Mouse (Mus musculus) kidney, postnatal 14 days (tissue): ENCODE data around the gene Chrdl2.

ENCODE experiments used
- DNase-seq: peaks from one replicate; pipeline ENCODE4 v3.0.0; 2022; ENCODE audit warnings: mixed read lengths

Gene Chrdl2

DNA sequence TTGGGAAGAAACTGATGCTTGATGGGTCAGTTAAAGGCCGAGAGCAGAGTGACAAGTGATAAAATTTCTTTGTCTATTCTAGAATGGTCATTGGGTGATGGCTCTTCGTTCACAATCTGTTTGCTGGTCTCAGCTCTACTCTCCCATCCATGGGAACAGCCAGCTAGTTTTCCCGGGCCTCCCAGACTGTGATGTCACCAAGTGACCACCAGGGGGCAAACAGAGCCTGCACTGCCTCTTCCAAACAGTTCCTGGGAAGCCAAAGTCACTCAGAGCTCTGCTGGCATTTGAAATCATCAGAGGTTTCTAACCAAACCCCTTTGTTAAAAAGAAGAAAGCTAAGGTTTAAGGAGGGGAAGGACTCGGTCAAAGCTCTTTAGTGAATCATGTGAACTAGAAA lies 17.2 kb upstream of the Chrdl2 start:
- peak; percentile 77 for DNase-seq

DNA sequence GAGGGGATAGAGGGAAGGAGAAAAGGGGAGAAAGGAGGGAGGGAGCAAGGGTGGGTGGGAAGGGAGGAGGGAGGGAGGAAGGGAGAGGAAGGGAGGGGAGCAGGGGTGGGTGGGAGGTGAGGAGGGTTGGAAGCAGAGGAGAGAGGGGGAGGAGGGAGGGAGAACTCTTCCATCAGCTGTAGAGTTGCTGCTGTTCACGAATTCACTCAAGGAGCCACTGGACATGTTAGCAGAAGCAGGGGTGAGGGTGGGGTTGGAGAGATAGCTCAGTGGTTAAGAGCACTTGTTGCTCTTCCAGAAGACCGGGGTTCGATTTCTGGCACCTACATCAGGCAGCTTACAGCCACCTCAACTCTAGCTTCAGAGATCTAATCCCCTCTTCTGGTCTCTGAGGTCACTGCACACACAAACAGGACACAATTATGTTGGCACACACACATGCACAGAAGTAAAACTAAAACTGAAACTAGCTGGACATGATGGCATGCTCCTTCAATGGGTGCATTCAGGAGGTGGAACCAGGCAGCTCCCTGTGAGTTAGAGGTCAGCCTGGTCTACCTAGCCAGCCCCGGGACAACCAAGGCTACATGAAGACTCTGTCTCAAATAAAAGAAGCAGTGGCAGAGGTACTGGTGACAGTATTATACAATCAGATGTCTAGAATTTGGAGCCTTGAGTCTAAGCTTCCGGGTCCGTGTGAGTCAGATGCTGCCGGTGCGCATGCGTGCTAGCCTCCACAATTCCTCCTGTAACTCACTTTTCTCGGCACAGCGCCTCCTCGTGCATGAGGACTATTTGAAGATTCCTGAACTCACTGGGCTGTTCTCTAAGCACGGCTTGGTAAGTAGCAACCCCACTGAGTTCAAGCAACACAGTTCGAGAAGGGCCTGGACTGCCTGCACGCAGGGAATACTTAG lies 15.9 kb upstream of the Chrdl2 start:
- DNase-seq = no peak

DNA sequence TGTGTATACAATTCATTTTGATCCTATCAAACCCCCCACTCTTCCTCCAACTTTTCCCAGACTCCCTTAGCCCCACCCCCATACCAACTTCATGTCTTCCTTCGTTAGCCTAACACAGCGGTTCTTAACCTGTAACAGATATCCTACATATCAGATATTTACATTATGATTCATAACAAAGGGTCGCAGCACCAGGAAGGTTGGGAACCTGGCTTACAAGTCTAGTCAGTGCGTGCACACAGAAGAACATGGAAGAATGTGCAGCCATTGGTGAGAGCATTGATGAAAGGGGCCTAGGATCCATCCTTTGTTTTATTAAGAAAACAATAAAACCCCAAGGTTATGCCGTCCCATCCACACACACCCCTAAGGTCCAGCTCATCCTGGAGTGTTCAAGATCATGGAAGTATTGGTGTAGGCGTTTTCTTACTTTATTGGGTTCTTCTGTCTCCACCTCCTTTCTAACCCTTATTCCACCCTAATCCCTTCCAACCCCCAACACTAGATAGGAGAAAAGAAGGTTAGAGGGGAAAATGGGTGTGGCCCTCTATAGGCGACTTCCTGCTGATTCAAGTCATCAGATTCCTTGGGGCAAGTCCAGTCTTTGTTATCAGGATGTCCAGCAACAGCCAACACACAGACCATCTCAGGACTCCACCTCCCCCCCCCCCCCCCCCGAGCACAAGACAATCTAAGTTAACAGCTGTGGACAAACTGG lies 14.8 kb upstream of the Chrdl2 start:
- no peak for DNase-seq

DNA sequence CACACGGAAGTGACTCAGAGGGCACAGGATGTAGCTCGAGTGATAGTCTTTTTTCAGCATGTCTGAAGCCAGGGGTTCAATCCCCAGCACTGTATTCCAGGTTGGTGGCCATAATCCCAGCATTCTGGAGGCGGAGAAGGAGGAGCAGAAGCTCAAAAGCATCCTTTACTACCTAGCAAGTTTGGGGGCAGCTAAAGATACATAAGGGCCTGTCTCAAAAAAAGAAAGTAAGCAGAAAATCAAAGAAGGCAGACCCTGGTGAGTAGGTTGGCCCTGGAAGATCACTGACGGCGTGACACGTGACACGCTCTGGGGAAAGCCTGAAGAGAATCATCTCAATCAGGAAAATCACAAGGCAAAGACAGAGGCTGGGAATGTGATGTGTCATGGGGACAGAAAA lies 12.8 kb upstream of the Chrdl2 start:
- no peak for DNase-seq

DNA sequence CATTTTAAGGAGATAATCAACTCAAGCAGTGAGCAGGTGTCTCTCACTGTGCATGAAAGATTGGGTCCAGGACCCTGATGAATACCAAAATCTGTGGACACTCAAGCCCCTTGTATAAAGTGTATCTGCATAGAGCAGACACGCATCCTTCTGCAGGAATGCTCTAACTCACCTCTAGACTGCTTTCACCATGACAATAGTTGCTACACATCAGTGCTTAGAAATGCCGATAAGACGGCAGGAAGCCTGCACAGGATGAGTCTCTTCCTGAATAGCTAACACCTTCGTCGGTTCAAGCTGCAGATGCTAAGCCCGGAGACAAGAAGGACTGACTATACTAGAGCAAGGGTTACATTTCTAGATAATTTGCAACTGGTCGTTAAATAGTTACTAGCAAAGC lies 10.8 kb upstream of the Chrdl2 start:
- DNase-seq = no peak

DNA sequence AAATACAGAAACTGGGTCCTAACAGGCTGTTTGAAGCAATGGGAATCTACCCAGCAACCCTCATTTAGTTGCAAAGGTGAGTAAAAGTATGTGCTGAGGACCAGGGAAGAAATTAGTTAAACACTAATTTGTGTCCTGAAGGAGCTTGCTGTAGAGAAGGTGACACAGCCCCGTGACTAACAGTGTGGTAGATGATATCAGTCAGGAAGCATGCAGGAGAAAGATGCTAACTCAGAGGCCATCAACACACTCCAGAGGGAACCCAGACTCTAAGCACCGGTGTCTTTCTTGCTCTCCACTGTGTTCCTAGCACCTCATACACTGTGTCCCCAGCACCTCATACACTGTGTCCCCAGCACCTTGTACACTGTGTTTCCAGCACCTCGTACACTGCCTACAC lies 7.3 kb upstream of the Chrdl2 start:
- no peak for DNase-seq

DNA sequence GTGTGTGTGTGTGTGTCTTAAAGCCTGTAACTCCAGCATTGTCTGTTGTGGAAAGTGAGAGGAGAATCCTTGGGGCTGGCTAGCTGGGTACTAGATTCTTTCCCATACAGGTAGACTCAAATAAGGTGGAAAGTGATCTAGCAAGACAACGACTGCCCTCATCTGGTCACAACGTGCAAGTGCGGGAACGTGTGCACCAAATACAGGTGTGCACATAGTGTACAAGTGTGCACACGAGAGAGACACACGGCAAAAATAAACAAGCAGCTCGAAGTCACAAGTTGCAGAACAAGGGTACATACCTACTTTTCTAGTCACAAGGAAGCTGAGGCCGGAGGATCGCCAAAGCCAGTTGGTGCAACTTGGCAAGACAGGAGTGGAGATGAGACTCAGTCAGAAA lies 2.2 kb upstream of the Chrdl2 start:
- no peak for DNase-seq

DNA sequence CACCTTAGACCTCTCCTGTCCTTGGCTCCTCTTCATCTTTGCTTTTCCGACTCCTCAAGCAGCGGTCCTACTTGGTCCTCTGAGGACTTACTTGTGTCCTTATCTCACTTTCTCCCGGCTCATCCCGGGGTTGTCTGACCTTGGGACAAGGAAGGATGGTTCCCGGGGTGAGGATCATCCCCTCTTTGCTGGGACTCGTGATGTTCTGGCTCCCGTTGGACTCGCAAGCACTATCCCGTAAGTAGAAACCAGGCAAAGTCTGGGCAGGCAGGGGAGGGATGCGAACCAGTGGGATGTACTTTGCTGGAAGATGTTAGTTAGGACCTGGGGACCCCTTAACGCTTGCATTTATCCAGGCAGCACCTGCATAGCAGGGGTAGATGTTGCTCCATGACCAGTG lies 439 bp downstream of the Chrdl2 start:
- no peak for DNase-seq

DNA sequence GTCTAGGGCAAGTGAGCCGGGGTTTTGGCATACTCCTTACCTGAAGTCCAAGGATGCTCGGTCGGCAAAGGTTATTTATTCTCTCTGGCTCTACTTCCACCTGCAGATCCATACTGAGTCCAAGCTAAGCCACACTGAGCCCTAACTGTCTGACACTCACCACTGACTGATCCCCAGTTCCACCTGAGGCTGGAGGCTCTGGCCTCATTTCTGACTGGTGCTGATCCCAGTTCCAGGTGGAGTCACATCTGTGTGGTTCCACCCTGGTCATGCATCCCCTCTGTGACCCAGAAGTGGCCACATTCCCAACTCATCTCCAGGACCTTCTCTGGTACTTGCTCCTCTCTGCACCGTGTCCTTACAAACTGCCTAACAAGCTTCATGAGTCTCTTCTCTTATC lies 2.8 kb downstream of the Chrdl2 start:
- no peak for DNase-seq

DNA sequence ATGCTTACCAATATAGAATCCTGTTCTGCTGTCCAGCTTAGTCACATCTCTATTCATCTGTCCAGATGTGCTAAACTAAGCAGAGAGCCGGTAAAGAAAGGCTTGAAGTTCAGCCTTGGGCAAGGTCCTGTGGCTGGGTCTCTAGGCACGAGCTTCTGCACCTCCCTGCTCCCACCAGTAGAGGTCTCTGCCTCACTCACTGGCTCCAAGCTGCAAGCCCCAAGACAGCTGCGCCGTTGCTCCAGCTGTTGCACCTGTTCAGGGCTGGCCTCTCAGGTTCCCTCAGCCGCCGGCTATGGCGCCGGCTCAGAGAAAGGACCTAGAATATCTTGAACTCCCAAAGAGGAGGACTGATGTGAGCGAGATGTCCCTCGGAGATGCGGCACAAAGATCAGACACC lies 3.7 kb downstream of the Chrdl2 start:
- DNase-seq = peak; percentile 83

DNA sequence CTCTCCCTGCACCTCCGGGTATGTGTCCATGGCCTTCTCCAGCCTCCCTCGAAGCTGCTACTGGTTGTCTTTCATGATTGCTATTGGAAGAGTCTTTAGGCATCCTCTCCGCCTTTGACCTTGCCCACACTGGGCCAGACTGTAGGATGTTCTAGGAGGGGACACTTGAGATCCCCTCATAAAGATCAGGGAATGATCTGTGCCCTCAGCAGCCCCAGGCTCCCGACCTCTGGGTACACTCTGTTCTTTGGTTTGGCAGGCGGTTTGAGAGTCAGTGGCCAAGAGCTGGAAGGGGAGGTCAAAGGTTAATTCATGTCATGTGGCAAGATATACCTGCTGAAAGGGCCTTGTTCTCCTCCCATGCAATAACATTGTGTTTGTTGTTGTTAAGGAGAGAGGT lies 4.7 kb downstream of the Chrdl2 start:
- peak; percentile 62 for DNase-seq

DNA sequence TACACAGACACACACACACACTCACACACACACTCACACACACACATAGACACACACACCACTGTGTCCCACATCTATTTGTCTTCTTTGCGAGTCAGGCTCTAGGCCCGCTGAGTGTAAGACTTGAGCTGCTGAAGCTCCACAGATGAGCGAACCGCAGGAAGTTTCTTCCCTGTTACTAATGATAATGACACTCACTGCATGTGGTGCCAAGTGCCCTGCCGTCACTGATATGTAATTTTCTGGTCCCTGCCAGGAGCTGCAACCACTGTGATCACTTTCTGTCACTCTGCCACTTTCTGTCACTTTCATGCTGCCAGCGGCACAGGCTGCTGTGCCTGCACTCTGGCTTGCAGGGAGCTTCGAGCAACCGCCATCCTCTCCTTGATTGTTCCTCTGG lies 6.1 kb downstream of the Chrdl2 start:
- no peak for DNase-seq

DNA sequence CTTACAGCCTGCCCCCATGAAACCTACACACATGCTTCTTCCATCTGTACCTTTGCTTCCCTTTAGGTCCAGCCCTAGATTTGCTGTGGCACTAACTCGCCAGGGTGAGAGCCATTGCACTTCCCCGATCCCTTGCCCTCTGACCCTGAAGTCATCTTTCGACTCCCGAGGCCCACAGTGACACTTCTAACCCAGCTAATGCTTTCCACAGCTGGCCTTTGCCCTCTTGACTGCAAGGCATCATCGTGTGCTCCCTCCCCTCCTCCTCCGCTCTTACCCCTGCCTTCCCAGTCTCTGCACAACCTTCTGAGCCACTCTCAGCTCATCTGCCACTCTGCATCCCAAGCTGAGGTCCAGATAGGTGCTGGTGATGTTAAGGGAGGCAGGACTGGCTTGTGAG lies 6.5 kb downstream of the Chrdl2 start:
- DNase-seq = no peak

DNA sequence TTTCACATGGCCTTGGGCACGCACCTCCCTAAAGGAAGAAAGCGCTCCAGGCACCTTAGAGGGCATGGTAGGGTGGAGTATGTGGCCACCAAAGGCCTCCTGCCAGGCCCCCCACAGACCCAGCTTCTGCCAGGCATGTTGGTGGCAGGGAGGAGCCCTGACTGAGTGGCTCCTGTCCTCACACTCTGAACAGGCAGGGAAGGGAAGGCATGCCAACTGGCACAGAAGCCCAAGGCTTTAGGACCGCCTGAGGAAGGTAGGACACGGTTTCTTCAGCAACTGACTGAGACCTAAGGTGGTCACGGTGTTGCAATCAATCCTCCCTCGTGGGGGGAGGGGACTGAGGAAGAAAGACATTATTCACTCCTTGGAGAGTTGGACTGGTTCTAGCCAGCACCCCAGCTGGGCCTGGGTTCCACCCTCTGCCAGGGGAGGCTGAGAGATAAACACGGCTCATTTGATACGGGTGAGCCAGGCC lies 8.2 kb downstream of the Chrdl2 start:
- peak; percentile 28 for DNase-seq

DNA sequence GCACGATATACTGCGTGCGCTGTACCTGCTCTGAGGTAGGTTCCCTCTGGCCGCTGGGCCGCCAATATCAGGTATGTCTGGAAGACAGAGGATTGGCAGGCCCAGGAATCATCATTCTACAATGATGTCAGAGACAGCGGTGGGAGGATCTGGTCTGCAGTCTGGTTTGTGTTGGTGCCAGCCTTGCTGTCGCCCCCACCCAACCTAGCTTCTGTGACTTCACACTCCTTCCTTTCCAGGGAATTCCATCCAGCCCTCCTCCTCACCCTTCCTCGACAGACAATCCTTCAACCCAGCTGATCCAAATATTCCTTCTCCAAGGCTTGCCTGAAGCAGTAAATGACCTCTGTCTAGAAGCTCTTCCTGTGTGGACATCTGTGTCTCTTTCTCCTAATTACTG lies 11.1 kb downstream of the Chrdl2 start:
- no peak for DNase-seq

DNA sequence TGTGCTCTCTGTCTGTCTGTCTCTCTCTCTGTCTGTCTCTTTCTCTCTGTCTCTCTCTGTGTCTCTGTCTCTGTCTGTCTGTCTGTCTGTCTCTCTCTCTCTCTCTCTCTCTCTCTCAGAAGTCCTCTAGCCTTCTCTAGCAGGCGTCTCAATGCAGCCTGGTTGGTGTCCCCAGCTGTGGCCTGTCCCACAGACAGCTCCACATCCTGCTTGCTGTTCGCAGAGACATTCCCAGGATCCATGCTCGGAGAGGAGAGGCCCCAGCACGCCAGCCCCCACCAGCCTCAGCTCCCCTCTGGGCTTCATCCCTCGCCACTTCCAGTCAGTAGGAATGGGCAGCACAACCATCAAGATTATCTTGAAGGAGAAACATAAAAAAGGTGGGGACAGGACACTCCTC lies 21.4 kb downstream of the Chrdl2 start:
- DNase-seq = peak; percentile 32

DNA sequence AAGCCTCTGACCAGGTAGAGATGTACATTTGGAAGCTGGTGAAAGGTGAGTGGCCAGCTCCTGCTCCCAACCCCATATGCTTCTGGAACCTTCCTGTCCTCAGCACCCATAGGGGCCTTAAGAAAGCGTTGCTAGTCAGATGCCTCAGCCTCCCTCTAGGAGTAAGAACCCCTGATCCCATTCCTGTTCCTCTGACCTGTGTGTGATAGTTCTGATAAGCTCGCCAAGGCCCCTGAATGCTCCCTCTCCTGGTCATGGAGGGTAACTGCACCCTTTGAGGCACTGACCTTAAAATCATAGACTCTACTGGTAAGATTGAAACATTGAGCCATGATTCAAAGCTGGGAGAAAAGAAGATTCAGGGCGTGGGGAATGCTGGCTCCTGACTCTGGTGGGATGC lies 23.3 kb downstream of the Chrdl2 start:
- no peak for DNase-seq

DNA sequence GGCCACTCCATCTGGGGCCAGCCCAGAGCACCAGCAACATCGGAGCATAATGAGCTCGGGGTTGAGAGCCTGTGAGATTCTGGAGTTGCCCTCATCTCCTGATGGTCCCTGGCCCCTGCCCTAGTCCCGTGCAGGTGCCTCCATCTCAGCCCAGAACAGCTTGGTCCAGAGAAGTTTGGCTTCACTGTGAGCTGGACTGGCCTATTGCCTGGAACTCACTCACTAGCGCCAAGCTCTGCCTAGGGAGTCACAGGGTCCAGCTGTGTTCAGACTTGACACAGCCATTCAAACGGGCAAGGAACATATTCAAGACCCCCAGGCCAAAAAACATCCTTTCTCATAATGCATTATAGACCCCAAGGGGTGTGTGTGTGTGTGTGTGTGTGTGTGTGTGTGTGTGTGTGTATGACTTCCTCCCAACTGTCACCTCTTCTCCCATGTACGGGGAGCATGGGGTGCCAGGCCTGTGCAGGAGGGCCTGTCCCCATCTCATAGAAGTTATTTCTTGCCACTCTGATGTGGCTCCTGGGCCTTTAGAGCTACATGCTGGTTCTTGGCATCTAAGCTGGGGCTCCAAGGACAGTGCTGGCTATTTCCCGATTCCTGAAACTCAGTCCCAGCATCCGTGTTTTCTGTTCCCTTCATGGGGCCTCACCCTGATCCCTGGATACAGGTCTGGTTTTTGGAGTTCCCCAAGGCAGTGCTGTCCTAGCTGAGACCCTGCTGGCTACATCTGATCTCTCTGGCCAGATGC lies 25.2 kb downstream of the Chrdl2 start:
- no peak for DNase-seq

DNA sequence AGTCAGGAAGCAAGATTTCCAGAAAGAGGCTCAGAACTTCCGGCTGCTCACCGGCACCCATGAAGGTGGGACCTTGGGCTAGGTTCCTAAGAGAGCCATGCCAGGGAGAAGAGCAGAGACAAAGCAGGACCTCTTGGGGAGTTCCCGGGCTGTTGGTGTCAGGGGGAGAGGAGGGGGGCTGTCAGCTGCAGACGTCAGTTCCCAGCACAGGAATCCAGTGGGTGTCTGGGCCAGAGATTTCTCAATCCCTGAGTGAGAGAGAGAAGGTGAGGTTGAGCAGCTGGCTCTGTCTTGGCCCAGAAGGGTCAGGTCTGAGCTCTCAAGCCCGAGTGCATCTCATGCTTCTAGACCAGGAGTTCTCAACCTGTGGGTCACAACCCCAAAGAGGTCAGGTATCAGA lies 27.7 kb downstream of the Chrdl2 start:
- DNase-seq = no peak

DNA sequence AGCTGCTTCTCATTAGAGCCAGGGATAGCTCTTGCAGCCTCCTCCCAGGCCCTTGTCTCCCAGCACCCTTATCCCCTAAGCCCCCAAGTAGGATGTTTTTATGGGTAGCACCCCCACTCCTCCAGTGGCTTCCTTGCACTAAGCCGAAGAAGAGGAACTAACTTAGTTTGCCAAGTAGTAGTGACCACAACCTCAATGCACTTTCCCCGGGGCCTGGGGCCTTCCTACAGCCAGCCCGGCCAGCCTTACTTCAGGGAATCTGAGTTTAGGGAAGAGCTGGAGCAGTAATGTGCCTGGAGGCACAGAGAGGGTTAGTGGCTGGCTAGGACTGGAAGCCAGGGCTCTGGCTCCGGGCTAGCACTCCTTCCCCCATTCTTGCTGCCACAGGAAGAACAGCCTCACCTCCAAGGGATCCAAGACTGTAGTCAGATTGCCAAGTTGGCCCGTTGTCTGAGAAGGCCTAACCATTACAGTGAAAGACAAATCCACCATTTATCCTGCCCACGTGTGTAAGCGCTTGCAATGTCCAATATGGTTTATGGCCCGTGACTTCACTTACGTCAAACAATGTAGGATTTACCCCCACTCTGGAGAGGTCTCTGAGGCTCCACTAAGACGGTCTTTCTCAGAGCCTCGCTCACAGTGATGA lies 29.0 kb downstream of the Chrdl2 start:
- DNase-seq = no peak

DNA sequence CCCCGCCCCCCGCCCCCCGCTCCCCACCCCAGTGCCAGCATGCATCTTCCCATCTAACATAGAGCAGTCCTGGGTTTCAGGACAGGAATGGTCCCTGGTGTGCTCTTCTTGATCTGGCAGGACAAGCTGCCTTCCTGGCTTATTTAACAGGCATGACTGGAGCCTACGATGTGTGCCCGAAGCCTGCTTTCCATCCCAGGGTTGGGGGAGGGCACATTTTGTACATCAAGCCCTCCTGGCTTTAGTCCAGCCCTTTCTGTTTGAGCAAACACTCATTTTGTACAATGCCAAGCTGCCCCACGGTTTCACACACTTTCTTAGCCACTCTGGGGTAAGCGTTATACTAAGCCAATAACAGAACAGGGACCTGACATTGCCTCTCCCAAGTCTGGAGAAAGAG lies 30.1 kb downstream of the Chrdl2 start:
- DNase-seq = no peak

DNA sequence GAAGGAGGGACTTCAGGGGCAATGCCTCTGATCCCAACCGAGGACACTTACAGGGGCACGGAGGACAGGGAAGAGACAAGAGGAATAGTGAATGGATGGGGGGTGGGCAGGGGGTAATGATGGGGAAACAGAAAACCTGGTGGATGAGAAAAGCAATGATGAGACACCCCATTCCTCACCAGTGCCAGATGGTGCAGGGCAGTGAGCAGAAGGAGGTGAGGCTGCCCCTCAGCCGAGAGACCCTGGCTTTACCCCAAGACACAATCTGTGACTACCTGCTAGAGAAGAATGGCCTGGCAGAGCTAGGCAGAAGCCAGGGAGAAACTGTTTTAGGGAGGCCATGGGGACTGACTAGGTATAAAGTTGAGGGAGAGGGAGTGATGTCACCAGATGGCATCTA lies 30.5 kb downstream of the Chrdl2 start:
- no peak for DNase-seq

DNA sequence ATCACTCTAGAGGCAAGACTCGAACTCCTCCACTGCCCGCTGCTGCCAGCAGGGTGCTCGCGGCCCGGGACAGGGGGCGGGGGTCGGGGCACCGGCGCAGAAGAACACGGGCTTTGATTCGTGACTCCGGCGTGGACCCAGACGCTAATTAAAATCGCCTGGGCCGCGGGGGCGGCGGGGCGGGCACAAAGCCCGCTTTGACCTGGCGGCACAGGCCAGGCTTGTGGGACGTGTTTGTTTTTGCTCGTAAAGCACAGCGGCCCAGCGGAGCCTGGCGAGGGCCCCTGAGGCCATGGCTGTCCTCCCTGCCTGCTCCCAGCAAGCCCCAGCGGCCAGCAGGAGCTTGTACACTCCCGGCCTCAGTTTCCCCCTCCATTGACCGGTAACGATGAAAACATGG lies 36.1 kb downstream of the Chrdl2 start:
- peak; percentile 24 for DNase-seq
